Mouse (Mus musculus) CD4-positive helper T cell, adult 2 months (primary cell): ENCODE measurements at regions not wholly inside any gene's neighbourhood (a gene's known extent, or its start where the extent isn't known, plus 50 kb on each side); places are given as distances from the start of the nearest gene placed in this dataset.
A peak's percentile ranks its signal among the peaks of the same experiment; 100 is the strongest.

Source experiments
- DNase-seq: peaks from one replicate; pipeline ENCODE4 v3.0.0-alpha.2; 2012; ENCODE audit warnings: low read depth, missing footprints, low spot score

GRCm38 (mm10) chr17:14540269-14540975, 153.6 kb downstream of the Thbs2 start:
- no peak for DNase-seq

- DNase-seq = no peak
Measured at GRCm38 (mm10) chr17:14539651-14540050, 154.4 kb downstream of the Thbs2 start.

DNA sequence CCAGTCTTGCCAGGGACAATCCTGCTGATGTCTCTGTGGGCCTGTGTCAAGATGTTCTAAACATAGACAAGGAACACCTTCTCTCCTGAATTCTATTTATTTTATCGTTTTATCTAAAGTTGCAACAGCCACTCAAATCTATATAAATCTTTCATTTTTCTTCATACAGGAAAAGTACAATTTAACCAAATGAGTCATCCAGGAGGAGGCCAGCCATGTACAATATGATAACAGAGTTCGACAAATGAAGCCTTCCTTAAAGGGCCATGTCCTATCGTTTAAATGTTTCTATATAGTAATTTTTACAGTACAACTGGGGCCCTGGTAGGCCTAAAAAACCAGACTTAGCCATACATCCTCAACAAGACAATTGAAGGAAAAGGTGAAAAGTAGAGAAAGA, 154.8 kb downstream of the Thbs2 start:
- no peak for DNase-seq

DNA sequence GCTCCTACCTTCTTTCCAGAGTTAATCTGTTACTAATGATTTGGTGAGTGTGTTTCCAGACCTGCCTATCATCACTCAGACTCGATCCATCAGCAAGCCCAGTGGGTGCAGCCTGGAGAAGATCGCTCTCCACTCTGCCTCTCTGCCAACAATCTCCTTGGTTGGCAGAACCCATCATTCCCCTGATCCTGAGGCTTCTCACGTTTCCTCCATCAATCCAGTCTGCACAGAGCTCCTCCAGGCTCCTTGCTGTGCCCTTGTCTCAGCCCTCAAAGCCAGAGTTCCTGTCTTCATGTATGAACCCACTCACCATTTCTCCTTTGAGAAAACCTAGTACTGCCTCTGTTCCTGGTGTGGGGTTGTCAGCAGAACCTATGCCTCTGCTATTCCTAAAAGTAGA, 155.5 kb downstream of the Thbs2 start:
- no peak for DNase-seq

DNA sequence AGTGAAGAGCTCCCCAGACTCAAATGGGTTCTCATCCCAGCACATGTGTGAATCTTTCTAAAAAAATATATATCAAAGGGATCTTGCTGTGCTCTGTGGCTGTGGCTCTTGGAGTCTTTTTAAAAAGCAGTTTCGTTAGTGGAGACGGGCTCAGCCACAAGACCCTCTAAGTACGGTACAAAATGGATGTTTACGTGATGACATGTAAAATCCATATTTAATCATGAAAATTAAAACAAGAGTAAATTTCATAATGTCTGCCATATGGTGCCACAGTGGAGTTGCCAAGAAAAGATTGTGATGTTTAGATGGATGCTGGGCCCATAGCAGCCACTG, 161.1 kb downstream of the Thbs2 start:
- no peak for DNase-seq

GRCm38 (mm10) chr17:14532298-14532978, 161.6 kb downstream of the Thbs2 start:
- no peak for DNase-seq

DNA sequence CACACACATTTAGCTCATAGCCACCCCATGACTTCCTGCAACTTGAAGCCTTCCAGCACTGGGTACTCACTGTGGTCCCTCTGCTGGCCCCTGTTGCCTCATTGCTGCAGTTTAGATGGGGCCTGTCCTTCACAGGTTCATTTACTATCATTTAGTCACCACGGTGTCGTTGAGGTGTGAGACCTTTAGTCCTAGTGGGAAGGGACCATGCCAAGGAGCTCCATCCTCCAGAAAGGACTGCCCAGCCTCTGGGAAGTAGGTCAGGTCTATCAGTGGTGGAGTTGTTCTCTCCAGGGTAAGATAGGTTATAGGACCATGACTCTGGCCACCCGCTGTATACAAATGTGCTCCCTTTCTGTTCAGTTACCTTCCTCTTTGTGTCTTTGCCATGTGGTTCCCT, 162.2 kb downstream of the Thbs2 start:
- no peak for DNase-seq

DNA sequence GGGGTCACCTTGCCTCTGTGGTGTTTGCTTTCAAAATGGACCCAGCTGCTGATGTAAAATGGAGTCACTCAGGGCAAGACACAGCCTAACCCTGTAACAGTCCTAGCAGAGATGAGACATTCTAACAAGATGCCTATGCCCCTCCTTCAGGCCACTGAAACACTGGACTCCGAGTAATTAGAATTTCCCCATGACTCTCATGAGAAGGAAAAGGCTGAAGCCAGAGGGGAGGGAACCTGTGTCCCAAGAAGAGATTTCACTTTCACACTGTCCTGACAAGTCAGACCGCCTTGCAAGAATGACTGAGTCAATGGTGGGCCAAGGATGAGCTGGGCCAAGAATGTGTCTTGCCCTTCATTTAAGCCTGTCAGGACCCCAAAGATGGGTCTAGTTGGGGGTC, 166.3 kb downstream of the Thbs2 start:
- DNase-seq = no peak

DNA sequence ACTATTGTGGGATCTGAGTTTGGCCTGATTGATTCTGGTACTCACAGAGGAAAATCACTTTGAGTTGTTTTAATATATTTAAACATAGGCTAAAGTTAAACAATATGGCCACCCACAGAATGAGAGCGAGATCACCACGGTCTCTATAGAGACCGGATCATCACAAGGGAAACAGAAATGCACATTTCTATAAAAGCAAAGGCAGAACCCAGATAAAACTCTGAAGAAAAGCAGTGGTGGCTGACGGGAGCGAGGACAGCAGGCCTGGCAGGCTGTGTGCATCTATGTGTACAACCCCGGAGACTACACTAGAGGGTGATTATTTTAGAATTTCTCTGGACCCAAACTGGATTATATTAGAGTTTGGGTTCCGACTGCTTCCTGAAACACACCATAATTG, 168.8 kb downstream of the Thbs2 start:
- no peak for DNase-seq

DNA sequence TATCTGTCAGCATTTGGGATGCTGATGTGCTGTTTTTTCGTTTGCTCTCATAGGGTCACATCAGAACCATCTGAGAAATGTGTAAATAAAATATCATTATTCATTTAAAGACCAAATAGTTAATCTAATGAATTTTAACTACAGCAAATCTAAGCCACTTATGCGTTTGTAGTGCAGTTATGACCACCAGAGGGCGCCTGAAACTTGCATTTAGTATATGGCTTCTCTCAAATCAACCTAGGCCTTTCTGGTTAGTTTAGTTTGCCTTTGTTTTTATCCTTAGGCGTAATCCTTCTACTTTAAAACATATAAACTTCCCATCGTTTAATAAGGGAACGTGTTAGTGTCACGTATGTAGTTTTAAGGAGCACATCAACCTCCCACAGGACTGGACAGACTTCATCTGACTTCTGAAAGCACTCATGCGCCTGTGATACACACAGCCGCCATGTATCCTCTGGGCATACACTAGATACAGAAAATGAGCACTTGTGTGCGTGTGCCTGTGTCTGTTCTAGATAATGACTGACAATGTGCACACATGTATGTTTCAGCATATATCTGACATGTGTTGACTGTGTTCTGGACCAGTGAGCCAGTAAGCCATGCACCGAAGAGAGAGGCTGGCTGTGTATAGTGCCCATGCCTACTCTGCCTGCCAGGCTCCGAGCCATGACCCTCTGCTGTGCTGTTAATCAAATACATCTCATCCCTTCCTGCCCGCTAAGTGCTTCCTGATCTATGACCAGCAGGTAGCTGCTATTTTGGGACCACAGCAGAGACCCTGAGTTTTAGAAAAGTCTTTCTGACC, 169.4 kb downstream of the Thbs2 start:
- peak; percentile 49 for DNase-seq

GRCm38 (mm10) chr17:14522011-14522410, 172.0 kb downstream of the Thbs2 start:
- no peak for DNase-seq

- peak; percentile 11 for DNase-seq
Measured at GRCm38 (mm10) chr17:14520565-14520964, 173.5 kb downstream of the Thbs2 start.

GRCm38 (mm10) chr17:14519367-14519766, 174.7 kb downstream of the Thbs2 start:
- DNase-seq = no peak

GRCm38 (mm10) chr17:14518216-14518615, 175.8 kb downstream of the Thbs2 start:
- DNase-seq = no peak

DNA sequence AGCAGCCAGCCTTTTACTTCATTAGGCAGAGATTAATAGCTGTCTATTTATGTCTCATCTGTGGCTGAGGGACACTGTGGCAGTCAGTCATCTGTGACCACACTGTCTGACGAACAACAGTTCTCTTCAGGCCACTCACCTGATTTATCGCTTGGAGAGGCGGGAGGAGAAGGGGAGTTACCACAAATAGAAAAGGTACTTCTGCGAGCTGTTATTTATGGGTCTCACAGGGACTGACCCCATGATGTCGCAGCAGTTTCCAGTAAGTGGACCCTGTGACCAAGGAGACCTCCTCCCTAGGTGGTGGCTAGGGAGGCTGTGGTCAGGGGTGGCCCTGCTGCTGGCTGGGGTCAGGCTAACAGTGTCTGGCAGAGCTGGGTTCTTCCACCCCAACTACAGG, 176.7 kb downstream of the Thbs2 start:
- DNase-seq = no peak

GRCm38 (mm10) chr17:14516097-14516496, 177.9 kb downstream of the Thbs2 start:
- DNase-seq = no peak

- DNase-seq = no peak
Measured at GRCm38 (mm10) chr17:14513454-14513853, 180.6 kb downstream of the Thbs2 start.

GRCm38 (mm10) chr17:14510486-14510885, 183.5 kb downstream of the Thbs2 start:
- DNase-seq = no peak

GRCm38 (mm10) chr17:14507111-14507510, 186.9 kb downstream of the Thbs2 start:
- no peak for DNase-seq

- no peak for DNase-seq
Measured at GRCm38 (mm10) chr17:14506123-14506522, 187.9 kb downstream of the Thbs2 start.

GRCm38 (mm10) chr17:14505415-14505814, 188.6 kb downstream of the Thbs2 start:
- no peak for DNase-seq

DNA sequence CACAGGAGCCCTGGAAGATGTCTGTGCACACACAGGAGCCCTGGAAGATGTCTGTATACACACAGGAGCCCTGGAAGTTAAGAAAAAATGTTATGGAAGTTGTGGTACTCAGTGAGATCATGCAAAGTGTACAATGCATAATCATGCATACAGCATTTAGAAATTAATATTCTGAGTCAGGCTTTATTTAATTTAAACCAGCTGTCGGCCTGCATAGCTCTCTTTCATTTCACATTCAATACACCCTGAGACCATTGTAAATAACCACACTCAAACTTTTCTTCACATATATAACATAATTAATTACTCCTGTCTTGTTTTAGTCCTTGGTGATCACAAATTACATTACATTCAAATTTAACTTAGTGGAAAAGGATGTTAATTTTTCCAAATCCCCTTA, 190.4 kb downstream of the Thbs2 start:
- no peak for DNase-seq

DNA sequence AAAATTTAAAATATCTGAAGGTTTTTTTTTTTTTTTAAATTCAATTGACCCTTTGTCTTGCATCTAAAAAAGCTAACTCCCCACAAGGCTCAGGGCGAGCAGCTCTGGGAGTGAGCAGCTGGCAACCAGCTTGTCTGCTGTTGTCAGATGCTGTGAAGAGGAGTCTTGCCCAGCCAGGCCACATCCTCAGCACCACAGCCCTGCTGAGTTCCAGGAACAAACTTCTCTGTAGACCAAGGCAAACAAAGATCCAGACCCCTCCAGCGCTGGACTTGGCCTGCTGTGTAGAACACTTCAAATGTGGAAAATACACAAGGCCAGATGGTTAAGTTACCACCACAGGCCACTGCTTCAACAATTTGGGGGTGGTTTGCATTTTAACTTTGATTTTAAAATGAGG, 192.7 kb downstream of the Thbs2 start:
- no peak for DNase-seq
